Mouse (Mus musculus) midbrain, embryonic 16.5 days (tissue): ENCODE measurements around the gene Cntnap5a. TPM values are rescaled to one million over a fixed set of nuclear protein-coding genes. Genes with fewer than 3 reads are reported as not detected.
A peak's percentile ranks its signal among the peaks of the same experiment; 100 is the strongest.

Source experiments
- ATAC-seq: fragments of 200-750 bp; cut with Nextera tagmentation; 2 replicates; pipeline ENCODE4 v1.8.0; 2017; ENCODE audit warnings: moderate TSS enrichment
- H3K27ac ChIP-seq: fragments of 300-500 bp; sonication (generic); 2 replicates; pipeline ENCODE4 v1.5.1; 2014; ENCODE audit warnings: mild to moderate bottlenecking, low read length, mixed read lengths
- H3K27me3 ChIP-seq: fragments of 300-500 bp; sonication (generic); 2 replicates; pipeline ENCODE4 v1.6.1; 2014; ENCODE audit warnings: low read depth, low read length, mixed read lengths; ENCODE audit not compliant: control insufficient read depth, insufficient read depth
- H3K36me3 ChIP-seq: fragments of 300-500 bp; sonication (generic); 2 replicates; pipeline ENCODE4 v1.6.1; 2014; ENCODE audit warnings: mild to moderate bottlenecking, low read length, moderate library complexity, mixed read lengths; ENCODE audit not compliant: control insufficient read depth, insufficient read depth
- H3K4me1 ChIP-seq: fragments of 300-500 bp; sonication (generic); 2 replicates; pipeline ENCODE4 v1.6.1; 2014; ENCODE audit warnings: mild to moderate bottlenecking, low read length, mixed read lengths; ENCODE audit not compliant: control insufficient read depth, insufficient read depth
- H3K4me2 ChIP-seq: fragments of 300-500 bp; sonication (generic); 2 replicates; pipeline ENCODE4 v1.6.1; 2014; ENCODE audit warnings: mild to moderate bottlenecking, low read length, mixed read lengths
- H3K4me3 ChIP-seq: fragments of 300-500 bp; sonication (generic); 2 replicates; pipeline ENCODE4 v1.5.1; 2014; ENCODE audit warnings: low read depth, mild to moderate bottlenecking, low read length, moderate library complexity, mixed read lengths
- H3K9ac ChIP-seq: fragments of 300-500 bp; sonication (generic); 2 replicates; pipeline ENCODE4 v1.6.1; 2014; ENCODE audit warnings: low read depth, low read length, mixed read lengths
- H3K9me3 ChIP-seq: fragments of 300-500 bp; sonication (generic); replicated peaks from 2 replicates; pipeline ENCODE4 v1.6.1; 2014; ENCODE audit warnings: mild to moderate bottlenecking, low read length, mixed read lengths; ENCODE audit not compliant: control insufficient read depth, poor library complexity, severe bottlenecking
- WGBS: fragments of 180-500 bp; shearing (Covaris S2); extraction: QIAGEN DNeasy Blood & Tissue Kit; methylation state at CpG from one replicate; pipeline ENCODE4 v1.1.7; 2014; 5-methylcytosine and 5-hydroxymethylcytosine counted together
- polyA plus RNA-seq: library from polyadenylated mRNA; unstranded; fragments of >200 nt; fragmentation: Nextera tagmentation; extraction: Ambion mirVana; gene quantifications from 2 replicates; pipeline ENCODE4 v1.2.1, GENCODE M21; 2015

Gene Cntnap5a
- polyA plus RNA-seq, 1 experiment from 2014 or later = 2.5 TPM

GRCm38 (mm10) chr1:116243856-116244255 is 559.3 kb downstream of the Cntnap5a start:
- Histone ChIP-seq H3K4me3 (no peak overlapping the region), H3K27me3 (no peaks in the 10 kb centered on the region), H3K9ac (no peak overlapping the region), H3K4me1 (no peaks in the 10 kb centered on the region), H3K4me2 (no peak overlapping the region), H3K36me3 (no peaks in the 10 kb centered on the region), H3K9me3 (no peaks in the 10 kb centered on the region), H3K27ac (no peak overlapping the region)
- ATAC-seq = no peak
- WGBS = 99% methylated on average over 2 of the region's 2 CpGs

GRCm38 (mm10) chr1:116281144-116281543 is 596.6 kb downstream of the Cntnap5a start:
- H3K4me2 ChIP-seq = no peak overlapping the region
- H3K36me3 ChIP-seq = no peaks in the 10 kb centered on the region
- no peak for ATAC-seq

GRCm38 (mm10) chr1:116283968-116284367 is 599.4 kb downstream of the Cntnap5a start:
- Histone ChIP-seq H3K4me2 (no peak overlapping the region), H3K4me3 (no peak overlapping the region), H3K4me1 (no peaks in the 10 kb centered on the region), H3K27ac (no peak overlapping the region), H3K27me3 (no peaks in the 10 kb centered on the region), H3K36me3 (no peaks in the 10 kb centered on the region), H3K9me3 (no peaks in the 10 kb centered on the region), H3K9ac (no peak overlapping the region)
- WGBS = 39% methylated on average over 1 of the region's 1 CpGs
- ATAC-seq = no peak

More at GRCm38 (mm10) chr1:116281144-116281543, 596.6 kb downstream of the Cntnap5a start:
- Histone ChIP-seq H3K4me1 (no peaks in the 10 kb centered on the region), H3K27ac (no peak overlapping the region), H3K9ac (no peak overlapping the region), H3K9me3 (no peaks in the 10 kb centered on the region), H3K4me3 (no peak overlapping the region), H3K27me3 (no peaks in the 10 kb centered on the region)

GRCm38 (mm10) chr1:116306555-116306954 is 622.0 kb downstream of the Cntnap5a start:
- no peak overlapping the region for H3K4me2 ChIP-seq
- WGBS = 52% methylated on average over 3 of the region's 3 CpGs
- H3K27me3 ChIP-seq = no peaks in the 10 kb centered on the region
- no peaks in the 10 kb centered on the region for H3K4me1 ChIP-seq
- no peak overlapping the region for H3K27ac ChIP-seq
- no peak for ATAC-seq
- no peak overlapping the region for H3K4me3 ChIP-seq
- no peaks in the 10 kb centered on the region for H3K36me3 ChIP-seq
- no peak overlapping the region for H3K9ac ChIP-seq
- no peaks in the 10 kb centered on the region for H3K9me3 ChIP-seq

- H3K36me3 ChIP-seq = no peaks in the 10 kb centered on the region
- no peak overlapping the region for H3K27ac ChIP-seq
- no peak overlapping the region for H3K4me2 ChIP-seq
- no peak for ATAC-seq
- WGBS = 69% methylated on average over 3 of the region's 3 CpGs
- H3K9ac ChIP-seq = no peak overlapping the region
- H3K4me3 ChIP-seq = no peak overlapping the region
- no peaks in the 10 kb centered on the region for H3K9me3 ChIP-seq
- H3K27me3 ChIP-seq = no peaks in the 10 kb centered on the region
- H3K4me1 ChIP-seq = no peaks in the 10 kb centered on the region
Measured at GRCm38 (mm10) chr1:116311512-116311911, 627.0 kb downstream of the Cntnap5a start.

- no peaks in the 10 kb centered on the region for H3K27me3 ChIP-seq
- H3K4me3 ChIP-seq = no peak overlapping the region
- H3K9me3 ChIP-seq = no peaks in the 10 kb centered on the region
- no peak overlapping the region for H3K9ac ChIP-seq
- H3K36me3 ChIP-seq = no peaks in the 10 kb centered on the region
- no peaks in the 10 kb centered on the region for H3K4me1 ChIP-seq
- peak; percentile 39; the same call in 1 of the 2 replicates for ATAC-seq
- H3K4me2 ChIP-seq = no peak overlapping the region
- H3K27ac ChIP-seq = no peak overlapping the region
Measured at GRCm38 (mm10) chr1:116313269-116313668, 628.7 kb downstream of the Cntnap5a start.

GRCm38 (mm10) chr1:116324505-116324904 is 639.9 kb downstream of the Cntnap5a start:
- ATAC-seq = no peak
- no peaks in the 10 kb centered on the region for H3K9me3 ChIP-seq
- H3K27ac ChIP-seq = no peak overlapping the region
- no peaks in the 10 kb centered on the region for H3K27me3 ChIP-seq
- H3K36me3 ChIP-seq = no peaks in the 10 kb centered on the region
- H3K4me2 ChIP-seq = no peak overlapping the region
- H3K4me1 ChIP-seq = no peaks in the 10 kb centered on the region
- H3K9ac ChIP-seq = no peak overlapping the region
- H3K4me3 ChIP-seq = no peak overlapping the region

- Histone ChIP-seq H3K27ac (no peak overlapping the region), H3K4me3 (no peak overlapping the region), H3K4me1 (no peaks in the 10 kb centered on the region), H3K9me3 (no peaks in the 10 kb centered on the region), H3K4me2 (no peak overlapping the region), H3K36me3 (no peaks in the 10 kb centered on the region), H3K27me3 (no peaks in the 10 kb centered on the region), H3K9ac (no peak overlapping the region)
- ATAC-seq = no peak
Measured at GRCm38 (mm10) chr1:116353669-116354068, 669.1 kb downstream of the Cntnap5a start.

- no peak for ATAC-seq
- H3K36me3 ChIP-seq = no peaks in the 10 kb centered on the region
- no peak overlapping the region for H3K4me2 ChIP-seq
- no peak overlapping the region for H3K27ac ChIP-seq
- no peak overlapping the region for H3K9ac ChIP-seq
- H3K27me3 ChIP-seq = no peaks in the 10 kb centered on the region
- H3K4me1 ChIP-seq = 0 out of 2 replicates have a peak, but pooled peaks cover 2% of the 10 kb centered on the region
- 29% methylated on average over 2 of the region's 2 CpGs for WGBS
- no peak overlapping the region for H3K4me3 ChIP-seq
- H3K9me3 ChIP-seq = no peaks in the 10 kb centered on the region
Measured at GRCm38 (mm10) chr1:116365606-116366005, 681.0 kb downstream of the Cntnap5a start.

- WGBS = 7% methylated on average over 2 of the region's 2 CpGs
- H3K4me2 ChIP-seq = no peak overlapping the region
Measured at GRCm38 (mm10) chr1:116366171-116366570, 681.6 kb downstream of the Cntnap5a start.

More at GRCm38 (mm10) chr1:116366171-116366570, 681.6 kb downstream of the Cntnap5a start:
- Histone ChIP-seq H3K27ac (no peak overlapping the region), H3K4me1 (0 out of 2 replicates have a peak, but pooled peaks cover 2% of the 10 kb centered on the region), H3K36me3 (no peaks in the 10 kb centered on the region), H3K4me3 (no peak overlapping the region), H3K9me3 (no peaks in the 10 kb centered on the region), H3K9ac (no peak overlapping the region), H3K27me3 (no peaks in the 10 kb centered on the region)
- peak; percentile 51; the same call in 1 of the 2 replicates for ATAC-seq
